Mouse (Mus musculus) right cerebral cortex, postnatal 14 days (tissue): ENCODE data around the gene Ccdc89.

Experiments
- DNase-seq: peaks from one replicate; pipeline ENCODE4 v3.0.0; 2022

The Ccdc89 gene

GRCm38 (mm10) chr7:90426020-90427001 is at the start of gene Ccdc89:
TSS of gene Ccdc89 (plus strand) at chr7:90426577.
- DNase-seq: peak; percentile 68

- DNase-seq: no peak
Measured at GRCm38 (mm10) chr7:90384411-90384810, 42.0 kb upstream of the Ccdc89 start.

GRCm38 (mm10) chr7:90386885-90387459 is 39.4 kb upstream of the Ccdc89 start:
- peak; percentile 27 for DNase-seq

GRCm38 (mm10) chr7:90389765-90390164 is 36.6 kb upstream of the Ccdc89 start:
- DNase-seq: no peak

GRCm38 (mm10) chr7:90395073-90395472 is 31.3 kb upstream of the Ccdc89 start:
- no peak for DNase-seq

GRCm38 (mm10) chr7:90395928-90396327 is 30.4 kb upstream of the Ccdc89 start:
- DNase-seq: no peak

- DNase-seq: peak; percentile 65
Measured at GRCm38 (mm10) chr7:90409934-90410333, 16.4 kb upstream of the Ccdc89 start.

GRCm38 (mm10) chr7:90427006-90427405 is 629 bp downstream of the Ccdc89 start:
- DNase-seq: no peak

- no peak for DNase-seq
Measured at GRCm38 (mm10) chr7:90432221-90432620, 5.8 kb downstream of the Ccdc89 start.

GRCm38 (mm10) chr7:90440044-90440443 is 13.7 kb downstream of the Ccdc89 start:
- no peak for DNase-seq

GRCm38 (mm10) chr7:90442070-90442469 is 15.7 kb downstream of the Ccdc89 start:
- no peak for DNase-seq

- peak; percentile 94 for DNase-seq
Measured at GRCm38 (mm10) chr7:90442518-90443080, 16.2 kb downstream of the Ccdc89 start, which contains the start of gene Crebzf. TSS of gene Crebzf (plus strand) at chr7:90442729.

- DNase-seq: peak; percentile 72
Measured at GRCm38 (mm10) chr7:90443101-90444091, 17.0 kb downstream of the Ccdc89 start.

GRCm38 (mm10) chr7:90444206-90444605 is 17.8 kb downstream of the Ccdc89 start:
- no peak for DNase-seq

- DNase-seq: no peak
Measured at GRCm38 (mm10) chr7:90456149-90456844, 29.9 kb downstream of the Ccdc89 start.

GRCm38 (mm10) chr7:90456845-90457468 is 30.6 kb downstream of the Ccdc89 start, which contains the start of gene Tmem126a:
TSS of gene Tmem126a (minus strand) at chr7:90457229.
- DNase-seq: peak; percentile 79

- DNase-seq: no peak
Measured at GRCm38 (mm10) chr7:90457517-90457916, 31.1 kb downstream of the Ccdc89 start.

GRCm38 (mm10) chr7:90460330-90460729 is 34.0 kb downstream of the Ccdc89 start:
- no peak for DNase-seq

- peak; percentile 23 for DNase-seq
Measured at GRCm38 (mm10) chr7:90460930-90461329, 34.6 kb downstream of the Ccdc89 start.

GRCm38 (mm10) chr7:90461441-90461840 is 35.1 kb downstream of the Ccdc89 start:
- no peak for DNase-seq

GRCm38 (mm10) chr7:90473511-90473910 is 47.1 kb downstream of the Ccdc89 start:
- DNase-seq: no peak
